Mouse (Mus musculus) heart, postnatal 0 days (tissue): Measurements from ENCODE around the gene Med19.

Experiments used
- CTCF ChIP-seq: IDR thresholded peaks from 2 replicates; pipeline ENCODE4 v1.5.1; 2016; ENCODE audit warnings: antibody characterized with exemption, control low read depth, low read depth
- EP300 ChIP-seq: IDR thresholded peaks from 2 replicates; pipeline ENCODE4 v1.6.1; 2016; ENCODE audit warnings: antibody characterized with exemption, low read depth

GRCm38 (mm10) chr2:84717357-84717756 lies 39.2 kb downstream of the Med19 start:
- TF ChIP-seq CTCF (no peak), EP300 (no peak)
